Mouse (Mus musculus) liver, embryonic 15.5 days (tissue): ENCODE measurements around the gene Ccdc122. TPM values are rescaled to one million over a fixed set of nuclear protein-coding genes. Genes with fewer than 3 reads are reported as not detected.

Experiments used
- ATAC-seq: fragments of 200-750 bp; cut with Nextera tagmentation; 2 replicates; pipeline ENCODE4 v1.8.0; 2017; ENCODE audit warnings: moderate number of reproducible peaks, mild to moderate bottlenecking, moderate library complexity; ENCODE audit not compliant: insufficient read depth
- H3K27ac ChIP-seq: fragments of 300-500 bp; sonication (generic); replicated peaks from 2 replicates; pipeline ENCODE4 v1.5.1; 2015; ENCODE audit warnings: mild to moderate bottlenecking, inconsistent platforms
- H3K27me3 ChIP-seq: fragments of 300-500 bp; sonication (generic); 2 replicates; pipeline ENCODE4 v1.6.1; 2015; ENCODE audit warnings: mild to moderate bottlenecking, inconsistent platforms
- H3K36me3 ChIP-seq: fragments of 300-500 bp; sonication (generic); replicated peaks from 2 replicates; pipeline ENCODE4 v1.6.1; 2015; ENCODE audit warnings: moderate library complexity, mild to moderate bottlenecking, inconsistent platforms
- H3K4me1 ChIP-seq: fragments of 300-500 bp; sonication (generic); replicated peaks from 2 replicates; pipeline ENCODE4 v1.6.1; 2015; ENCODE audit warnings: inconsistent platforms
- H3K4me2 ChIP-seq: fragments of 300-500 bp; sonication (generic); 2 replicates; pipeline ENCODE4 v1.6.1; 2015; ENCODE audit warnings: moderate library complexity, mild to moderate bottlenecking, inconsistent platforms
- H3K4me3 ChIP-seq: fragments of 300-500 bp; sonication (generic); replicated peaks from 2 replicates; pipeline ENCODE4 v1.5.1; 2015; ENCODE audit warnings: mild to moderate bottlenecking, inconsistent platforms
- H3K9ac ChIP-seq: fragments of 300-500 bp; sonication (generic); 2 replicates; pipeline ENCODE4 v1.6.1; 2015; ENCODE audit warnings: moderate library complexity, mild to moderate bottlenecking, inconsistent platforms
- H3K9me3 ChIP-seq: fragments of 300-500 bp; sonication (generic); replicated peaks from 2 replicates; pipeline ENCODE4 v1.6.1; 2016; ENCODE audit warnings: inconsistent platforms
- WGBS: fragments of 180-500 bp; shearing (Covaris S2); methylation state at CpG from one replicate; pipeline ENCODE4 v1.1.7; 2015; ENCODE audit warnings: mixed read lengths; ENCODE audit not compliant: insufficient replicate concordance; 5-methylcytosine and 5-hydroxymethylcytosine counted together
- polyA plus RNA-seq: library from polyadenylated mRNA; unstranded; fragments of >200 nt; fragmentation: Nextera tagmentation; extraction: Ambion mirVana; gene quantifications from 2 replicates; pipeline ENCODE4 v1.2.1, GENCODE M21; 2015

The Ccdc122 gene
- polyA plus RNA-seq, 1 experiment from 2014 or later, result 1.4 TPM

DNA sequence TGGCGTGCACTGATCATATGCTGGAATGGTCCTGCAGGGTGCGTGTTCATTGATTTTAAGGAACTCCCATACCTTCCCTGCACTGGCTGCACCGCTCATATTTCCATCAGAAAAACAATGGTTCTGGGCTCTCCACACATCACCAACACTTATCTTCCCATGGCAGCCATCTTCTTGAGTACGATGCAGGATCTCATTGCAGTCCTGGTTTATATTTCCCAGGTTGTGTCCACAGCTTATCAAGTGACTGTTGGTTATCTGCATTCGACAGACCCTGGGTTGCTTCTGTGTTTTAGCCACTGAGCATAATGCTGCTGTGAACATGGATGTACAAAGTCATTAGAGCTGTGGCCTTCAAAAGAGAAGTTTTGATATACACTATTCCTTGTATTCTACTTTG lies 94.0 kb downstream of the Ccdc122 start:
- Histone ChIP-seq H3K9me3 (no peaks in the 10 kb centered on the region), H3K4me1 (no peaks in the 10 kb centered on the region), H3K4me3 (no peak overlapping the region), H3K36me3 (no peaks in the 10 kb centered on the region), H3K27ac (no peak overlapping the region), H3K4me2 (no peak overlapping the region), H3K9ac (no peak overlapping the region), H3K27me3 (no peaks in the 10 kb centered on the region)
- ATAC-seq, result no peak
- WGBS, result 38% methylated on average over 5 of the region's 5 CpGs

DNA sequence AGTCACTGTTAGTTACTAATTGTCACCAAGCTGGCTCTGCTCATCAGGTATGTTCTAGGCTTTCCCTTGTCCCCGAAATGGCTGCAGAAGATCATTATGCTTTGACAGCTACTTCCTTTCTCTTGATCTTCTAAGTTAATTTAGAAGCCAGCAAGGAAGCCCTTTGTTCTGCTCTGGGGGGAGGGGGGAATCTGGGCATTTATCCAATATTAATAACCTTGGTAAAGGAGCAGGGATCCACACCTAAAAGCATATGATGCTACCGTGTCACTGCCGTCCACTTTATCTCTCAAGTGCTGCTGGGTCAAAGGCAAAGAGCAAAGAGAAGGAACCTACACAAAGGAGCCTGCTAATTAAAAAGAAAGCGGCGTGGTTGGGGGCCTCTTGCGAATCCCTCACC lies 100.4 kb downstream of the Ccdc122 start:
- no peak for ATAC-seq

DNA sequence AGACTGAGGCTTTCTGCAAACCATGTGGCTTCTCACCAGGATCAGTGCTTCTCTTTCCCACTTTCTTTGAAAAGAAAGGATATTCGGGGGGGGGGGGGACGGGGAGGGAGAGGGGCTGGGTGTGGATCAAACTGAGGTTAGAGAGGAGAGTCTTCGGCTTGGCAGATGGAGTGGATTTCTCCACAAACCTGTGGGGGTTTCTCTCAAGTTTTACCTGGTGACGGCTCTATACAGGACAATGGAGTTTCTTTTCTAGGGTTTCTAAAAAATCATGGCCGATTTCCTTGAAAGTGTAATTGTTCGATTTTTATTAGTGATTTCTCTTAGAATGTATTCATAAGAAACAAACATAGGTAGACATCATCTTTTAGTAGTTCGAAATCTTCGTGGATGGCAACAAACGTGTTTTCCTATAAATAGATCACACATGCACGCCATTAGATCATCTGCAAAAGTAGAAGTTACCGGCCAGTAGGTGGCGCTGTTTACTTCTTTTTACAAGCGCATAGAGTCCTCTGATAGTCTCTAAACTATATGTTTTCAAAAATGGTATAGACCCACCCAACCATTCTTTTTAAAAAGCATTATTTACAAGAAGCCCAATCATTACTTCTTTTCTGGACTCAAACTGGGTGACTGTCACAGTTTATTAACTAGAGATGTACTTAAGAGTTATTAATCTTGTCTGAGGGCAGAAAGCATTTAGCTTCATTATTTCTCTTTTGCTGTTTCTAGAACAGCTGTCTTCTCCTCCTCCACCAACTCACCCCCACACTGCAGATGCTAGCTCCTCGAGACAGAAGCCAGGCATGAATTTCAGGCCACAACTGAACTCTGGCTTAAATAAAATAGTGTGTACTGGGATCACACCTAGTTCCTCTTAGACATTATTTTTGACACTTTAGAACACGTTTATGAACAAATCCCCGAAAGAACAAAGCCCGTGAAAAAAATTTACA lies 105.0 kb downstream of the Ccdc122 start:
- WGBS, result 20% methylated on average over 17 of the region's 17 CpGs
- H3K4me2 ChIP-seq, result no peak overlapping the region
- no peak overlapping the region for H3K27ac ChIP-seq

More for the DNA sequence above, 100.4 kb downstream of the Ccdc122 start:
- H3K27me3 ChIP-seq, result no peaks in the 10 kb centered on the region
- H3K4me3 ChIP-seq, result no peak overlapping the region
- no peak overlapping the region for H3K27ac ChIP-seq
- H3K9me3 ChIP-seq, result no peaks in the 10 kb centered on the region
- H3K4me1 ChIP-seq, result no peaks in the 10 kb centered on the region
- WGBS, result 60% methylated on average over 6 of the region's 6 CpGs
- no peaks in the 10 kb centered on the region for H3K36me3 ChIP-seq
- H3K4me2 ChIP-seq, result no peak overlapping the region
- no peak overlapping the region for H3K9ac ChIP-seq

DNA sequence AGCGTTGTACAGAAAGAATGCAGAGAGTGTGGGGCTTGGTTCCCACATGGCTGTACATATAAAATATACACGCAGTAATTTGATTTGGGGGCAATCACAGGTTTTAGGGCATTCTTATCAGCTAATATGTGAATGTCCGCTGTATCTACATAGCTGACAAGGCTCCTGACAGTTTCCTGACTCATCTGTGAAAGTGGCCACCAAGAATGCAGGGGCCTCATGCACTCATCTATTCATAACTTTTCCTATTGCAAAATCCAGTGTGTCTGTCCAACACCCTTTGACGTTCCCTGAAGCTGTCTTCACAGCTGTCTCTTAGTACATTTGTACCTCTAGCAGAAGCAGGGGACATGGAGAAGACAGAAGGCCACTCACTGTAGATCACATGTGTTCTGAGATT lies 108.5 kb downstream of the Ccdc122 start:
- Histone ChIP-seq H3K4me2 (no peak overlapping the region), H3K4me1 (no peaks in the 10 kb centered on the region), H3K9ac (no peak overlapping the region), H3K36me3 (no peaks in the 10 kb centered on the region), H3K4me3 (no peak overlapping the region), H3K9me3 (no peaks in the 10 kb centered on the region), H3K27ac (no peak overlapping the region), H3K27me3 (no peaks in the 10 kb centered on the region)
- ATAC-seq, result no peak
- WGBS, result 30% methylated on average over 4 of the region's 4 CpGs

More for the DNA sequence above, 105.0 kb downstream of the Ccdc122 start:
- no peaks in the 10 kb centered on the region for H3K27me3 ChIP-seq
- H3K4me3 ChIP-seq, result no peak overlapping the region
- H3K9me3 ChIP-seq, result no peaks in the 10 kb centered on the region
- no peaks in the 10 kb centered on the region for H3K36me3 ChIP-seq
- no peak overlapping the region for H3K9ac ChIP-seq
- ATAC-seq, result no peak
- no peaks in the 10 kb centered on the region for H3K4me1 ChIP-seq

DNA sequence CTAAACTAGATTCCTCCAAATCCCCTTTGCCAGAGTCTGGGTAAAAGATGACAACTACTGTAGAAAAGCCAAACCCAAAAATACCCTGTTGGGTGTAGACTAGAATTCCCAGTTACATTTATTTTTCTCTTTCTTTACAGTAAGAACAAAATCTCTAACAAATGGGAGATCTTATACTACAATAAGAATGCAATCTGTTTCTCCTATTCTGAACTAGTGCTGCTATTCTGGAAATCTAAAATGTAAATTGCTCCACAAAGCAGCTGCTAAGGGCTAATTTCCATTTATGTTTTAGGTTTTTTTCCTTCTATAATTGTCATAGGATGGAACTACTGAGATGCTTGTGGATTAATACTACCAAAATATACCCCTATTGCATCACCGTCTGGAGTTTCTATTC lies 111.1 kb downstream of the Ccdc122 start:
- no peak overlapping the region for H3K9ac ChIP-seq
- no peak overlapping the region for H3K27ac ChIP-seq
- no peak for ATAC-seq
- 82% methylated on average over 1 of the region's 1 CpGs for WGBS
- no peaks in the 10 kb centered on the region for H3K27me3 ChIP-seq
- no peaks in the 10 kb centered on the region for H3K36me3 ChIP-seq
- no peaks in the 10 kb centered on the region for H3K4me1 ChIP-seq
- no peak overlapping the region for H3K4me2 ChIP-seq
- no peak overlapping the region for H3K4me3 ChIP-seq
- no peaks in the 10 kb centered on the region for H3K9me3 ChIP-seq

DNA sequence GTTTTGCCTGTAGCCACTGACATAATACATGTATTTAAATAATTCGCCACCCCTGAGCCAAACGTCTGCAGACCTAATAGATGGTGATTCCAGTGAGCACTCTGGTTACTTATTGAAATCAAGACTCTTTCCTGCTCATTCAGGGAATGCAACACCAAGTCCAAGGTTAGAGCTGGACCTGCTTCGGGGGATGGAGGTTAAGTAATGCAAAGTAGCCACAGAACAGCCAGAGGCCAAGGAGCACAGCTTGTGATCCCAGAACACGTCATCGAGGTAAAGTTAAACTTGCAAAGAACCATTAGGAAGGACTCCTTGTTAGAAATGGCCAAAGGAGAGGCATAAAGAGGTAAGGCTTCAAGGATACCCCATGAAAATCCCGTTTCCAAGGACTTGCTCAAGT lies 114.0 kb downstream of the Ccdc122 start:
- Histone ChIP-seq H3K27me3 (peaks cover 12% of the 10 kb centered on the region), H3K9ac (no peak overlapping the region), H3K27ac (no peak overlapping the region), H3K36me3 (no peaks in the 10 kb centered on the region), H3K4me2 (no peak overlapping the region), H3K4me1 (no peaks in the 10 kb centered on the region), H3K4me3 (no peak overlapping the region), H3K9me3 (no peaks in the 10 kb centered on the region)
- no peak for ATAC-seq
- 58% methylated on average over 6 of the region's 6 CpGs for whole genome bisulfite sequencing

DNA sequence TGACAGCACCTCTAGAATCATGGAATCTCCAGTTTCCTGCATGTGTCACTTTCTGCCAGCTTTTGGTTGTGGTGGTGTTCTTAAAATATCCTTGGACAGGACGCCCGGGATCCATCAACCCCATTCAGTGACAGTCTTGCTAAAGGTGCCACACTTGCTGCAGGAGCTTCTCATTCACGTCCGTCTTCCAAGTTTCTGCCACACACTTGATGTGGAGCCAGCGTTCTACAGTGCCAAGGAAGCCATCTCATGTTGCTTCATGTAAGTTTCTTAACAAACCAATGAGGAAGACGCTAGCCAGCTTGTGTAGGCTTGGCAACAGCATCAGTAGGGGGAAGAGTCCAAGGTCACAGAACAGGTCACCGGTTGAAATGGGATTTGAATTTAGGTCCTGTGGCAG lies 114.9 kb downstream of the Ccdc122 start:
- WGBS, result 67% methylated on average over 7 of the region's 7 CpGs
- Histone ChIP-seq H3K4me3 (no peak overlapping the region), H3K9ac (no peak overlapping the region), H3K4me2 (no peak overlapping the region), H3K27ac (no peak overlapping the region), H3K4me1 (0 out of 2 replicates have a peak, but pooled peaks cover 3% of the 10 kb centered on the region), H3K36me3 (no peaks in the 10 kb centered on the region), H3K27me3 (peaks cover 20% of the 10 kb centered on the region), H3K9me3 (no peaks in the 10 kb centered on the region)
- no peak for ATAC-seq

DNA sequence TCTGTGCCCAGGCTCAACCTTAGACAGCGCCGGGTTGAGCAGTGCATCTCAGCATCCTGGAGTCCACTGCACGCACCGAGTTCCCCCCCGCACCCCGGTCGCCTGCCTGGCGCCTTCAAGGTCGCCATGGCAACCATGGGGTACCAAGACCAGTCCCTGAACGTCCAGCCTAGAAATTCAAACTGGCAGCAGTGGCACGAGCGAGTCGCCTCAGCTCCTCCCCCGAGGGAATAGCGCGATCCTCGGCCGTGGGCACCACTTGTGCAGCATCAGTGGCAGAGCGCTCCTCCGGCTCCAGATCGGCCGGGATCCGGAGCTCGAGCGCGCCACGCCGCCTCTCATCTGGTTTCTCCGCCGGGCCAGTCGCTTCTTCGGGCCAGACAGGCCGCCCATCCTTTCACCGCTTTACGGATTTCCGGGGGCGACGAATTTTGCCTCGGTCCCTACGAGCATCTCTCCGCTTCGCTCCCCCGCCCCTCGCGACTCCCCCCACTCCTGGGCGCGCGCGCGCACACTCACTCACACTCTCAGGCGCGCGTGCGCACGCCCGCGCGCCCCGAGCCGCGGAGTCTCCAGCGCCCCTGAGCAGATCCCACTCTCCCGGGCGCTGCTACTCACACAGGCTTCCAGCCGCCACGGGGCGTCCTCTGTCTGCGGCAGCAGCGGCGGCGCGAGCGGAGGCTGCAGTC lies 119.8 kb downstream of the Ccdc122 start, which contains the start of gene Enox1:
Enox1 (plus strand) TSS at position 542 of the 689 bp plus-strand sequence.
- WGBS, result 1% methylated on average over 73 of the region's 73 CpGs
- Histone ChIP-seq H3K27me3 (peaks cover 62% of the 10 kb centered on the region), H3K4me3 (peak within 1 kb of the TSS; percentile 43), H3K4me2 (peak within 1 kb of the TSS; percentile 67), H3K9ac (no peak within 1 kb of the TSS), H3K36me3 (no peaks in the 10 kb centered on the region), H3K27ac (no peak within 1 kb of the TSS), H3K4me1 (0 out of 2 replicates have a peak, but pooled peaks cover 11% of the 10 kb centered on the region), H3K9me3 (no peaks in the 10 kb centered on the region)
- ATAC-seq, result no peak

DNA sequence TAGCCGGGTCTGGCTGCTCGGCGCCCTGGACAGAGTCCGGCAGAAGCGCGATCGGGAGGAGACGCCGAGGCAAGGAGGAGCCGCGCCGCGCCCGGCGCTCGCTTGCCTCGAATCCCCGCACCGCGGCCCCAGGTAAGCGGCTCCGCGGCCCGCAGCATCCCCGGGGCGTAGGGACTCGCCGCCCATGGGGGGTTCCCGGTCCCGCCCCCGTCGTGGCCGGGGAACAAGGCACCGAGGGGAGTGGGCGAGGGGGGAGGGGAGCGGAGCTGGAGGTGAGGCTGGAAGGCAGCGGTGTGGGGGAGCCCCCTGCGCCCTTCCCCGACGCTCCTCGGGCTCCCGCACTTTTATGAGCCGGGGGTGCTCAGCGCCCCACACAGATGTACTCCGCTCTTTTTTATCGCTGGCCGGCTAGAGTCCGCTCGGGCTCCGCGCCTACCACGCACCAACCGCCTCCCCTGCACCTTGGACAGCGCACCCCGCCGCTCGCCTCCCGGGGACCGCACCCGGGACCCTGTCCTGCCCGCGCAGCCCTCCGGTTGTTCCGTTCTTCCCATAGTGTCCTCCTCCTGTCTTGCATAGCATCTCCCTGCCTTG lies 120.4 kb downstream of the Ccdc122 start:
- Histone ChIP-seq H3K4me1 (0 out of 2 replicates have a peak, but pooled peaks cover 11% of the 10 kb centered on the region), H3K27me3 (peaks cover 62% of the 10 kb centered on the region), H3K9me3 (no peaks in the 10 kb centered on the region), H3K4me2 (peak overlapping the region; percentile 67), H3K36me3 (no peaks in the 10 kb centered on the region), H3K4me3 (peak overlapping the region; percentile 43), H3K9ac (no peak overlapping the region), H3K27ac (no peak overlapping the region)
- ATAC-seq, result no peak
- WGBS, result under 1% methylated on average over 55 of the region's 64 CpGs

DNA sequence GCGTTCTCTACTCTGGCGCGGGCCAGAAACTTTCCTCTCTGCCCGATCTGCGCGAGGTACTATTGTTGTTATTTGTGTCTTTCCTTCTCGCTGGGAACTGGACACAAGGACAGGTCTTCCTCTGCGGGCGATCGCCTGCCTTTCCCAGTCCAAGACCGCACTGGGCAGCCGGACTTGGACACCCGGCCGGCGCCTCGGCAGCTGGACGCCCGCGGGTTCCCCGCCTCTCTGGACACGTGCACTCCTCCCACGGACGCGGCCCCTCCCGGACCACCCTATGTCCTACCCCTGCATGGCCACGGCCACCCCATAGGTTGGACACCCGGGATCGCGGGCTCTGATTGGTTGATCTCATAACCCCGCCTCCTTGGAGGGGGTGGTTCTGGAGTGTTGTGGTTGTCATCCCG lies 120.9 kb downstream of the Ccdc122 start:
- Histone ChIP-seq H3K27me3 (peaks cover 62% of the 10 kb centered on the region), H3K27ac (no peak overlapping the region), H3K4me1 (0 out of 2 replicates have a peak, but pooled peaks cover 11% of the 10 kb centered on the region), H3K4me3 (peak overlapping the region; percentile 43), H3K36me3 (no peaks in the 10 kb centered on the region), H3K4me2 (peak overlapping the region; percentile 67), H3K9me3 (no peaks in the 10 kb centered on the region), H3K9ac (no peak overlapping the region)
- 2% methylated on average over 31 of the region's 31 CpGs for WGBS
- no peak for ATAC-seq

DNA sequence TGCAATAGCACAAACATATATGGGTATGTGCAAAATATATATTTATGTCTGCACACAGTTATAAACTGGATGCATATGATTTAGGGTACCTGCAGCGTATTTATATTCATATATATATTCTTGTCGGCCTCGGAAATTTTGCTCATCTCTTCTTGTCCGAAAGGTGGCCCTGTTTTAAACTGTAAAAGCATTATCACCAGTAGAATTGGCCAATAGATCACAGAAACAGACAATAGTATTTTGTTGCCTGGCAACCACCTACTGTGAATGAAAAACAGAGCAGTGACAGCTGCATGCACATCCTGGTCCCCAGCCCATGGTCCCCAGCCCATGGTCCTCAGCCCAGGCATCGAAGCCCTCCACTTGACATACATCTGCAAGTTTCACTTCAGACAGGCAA lies 122.8 kb downstream of the Ccdc122 start:
- Histone ChIP-seq H3K27ac (no peak overlapping the region), H3K9me3 (no peaks in the 10 kb centered on the region), H3K4me3 (no peak overlapping the region), H3K27me3 (peaks cover 62% of the 10 kb centered on the region), H3K4me1 (0 out of 2 replicates have a peak, but pooled peaks cover 11% of the 10 kb centered on the region), H3K4me2 (no peak overlapping the region), H3K9ac (no peak overlapping the region), H3K36me3 (no peaks in the 10 kb centered on the region)
- WGBS, result 60% methylated on average over 5 of the region's 5 CpGs
- no peak for ATAC-seq
